Comparison of ENCODE assay signal across 16 mouse cellular contexts in the genomic region with DNA sequence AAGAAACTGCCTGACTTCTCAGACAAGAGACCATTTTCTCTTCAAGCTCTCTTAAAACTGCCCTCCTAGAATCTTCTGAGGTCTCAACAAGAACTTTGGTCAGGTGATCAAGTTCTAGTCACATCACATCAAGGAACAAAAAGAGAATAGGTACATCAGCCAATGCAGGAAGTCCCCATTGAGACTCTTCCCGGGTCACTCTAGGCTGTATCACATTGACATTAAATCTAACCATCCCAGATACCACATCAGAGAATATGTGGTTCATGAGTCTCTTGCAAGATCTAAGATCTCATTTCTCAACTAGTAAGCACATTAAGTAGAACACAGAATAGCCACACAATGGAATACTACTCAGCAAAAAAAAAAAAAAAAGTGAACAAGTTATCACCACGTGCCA.
"Had no signal": no experiment of that assay in that cellular context is flagged by ENCODE, and none has a peak within 500 bp of the region (broad histone marks: within the 10 kb centered on the region; RNA-seq: fewer than 3 reads in every experiment).

No protein-coding gene starts in this region.

- DNase-seq: gastrocnemius, adult 2 months; gastrocnemius, postnatal 10 days; gastrocnemius, postnatal 25 days; heart, adult 18-20 months; heart, postnatal 10 days; heart, postnatal 4 days; kidney, adult 2 months; kidney, adult 9 months; kidney, postnatal 36 days; layer of hippocampus, adult 9-11 months; layer of hippocampus, postnatal 36 days; liver; liver, embryonic 13.5 days had no signal

- ATAC-seq: hindbrain, embryonic 16.5 days; intestine, embryonic 15.5 days; intestine, postnatal 0 days had no signal
